Mouse (Mus musculus): ENCODE results near the gene Gpr150. TPM values are rescaled to one million over a fixed set of nuclear protein-coding genes. Genes with fewer than 3 reads are reported as not detected.

Gpr150 gene
- polyA plus RNA-seq (2014; fragmentation: Nextera tagmentation; extraction: Ambion mirVana): 0.26 and 0.33 TPM in 2 replicates

- H3K9ac ChIP-seq (ENCODE audit: low read length): peak within 1 kb of the TSS; percentile 39
- H3K27ac ChIP-seq (ENCODE audit: low read depth, low read length): no peak within 1 kb of the TSS
- H3K36me3 ChIP-seq (ENCODE audit: control insufficient read depth, insufficient read depth, low read length): no peaks in the 10 kb centered on the region
- H3K27me3 ChIP-seq (ENCODE audit: control insufficient read depth, insufficient read depth, low read length): peaks cover 29% of the 10 kb centered on the region
- peak within 1 kb of the TSS; percentile 52 for H3K4me3 ChIP-seq (ENCODE audit: low read depth, low read length)
- H3K9me3 ChIP-seq (ENCODE audit: control insufficient read depth, low read length): no peaks in the 10 kb centered on the region
- peak within 1 kb of the TSS; percentile 99 for H3K4me2 ChIP-seq
- ATAC-seq (ENCODE audit: low FRiP score) (0 out of 2 replicates have a peak, but pooled peaks have one; percentile 2), DNase-seq (ENCODE audit: low spot score, missing footprints) (no peak)
- WGBS: 8% methylated on average over 10 of the region's 10 CpGs
- H3K4me1 ChIP-seq (ENCODE audit: control insufficient read depth, insufficient read depth, low read length): peaks cover 2% of the 10 kb centered on the region; the same call in 1 of the 2 replicates
Measured at GRCm38 (mm10) chr13:76056896-76057266, at the start of gene Gpr150. Gene Gpr150 (minus strand): TSS chr13:76056996.

DNA sequence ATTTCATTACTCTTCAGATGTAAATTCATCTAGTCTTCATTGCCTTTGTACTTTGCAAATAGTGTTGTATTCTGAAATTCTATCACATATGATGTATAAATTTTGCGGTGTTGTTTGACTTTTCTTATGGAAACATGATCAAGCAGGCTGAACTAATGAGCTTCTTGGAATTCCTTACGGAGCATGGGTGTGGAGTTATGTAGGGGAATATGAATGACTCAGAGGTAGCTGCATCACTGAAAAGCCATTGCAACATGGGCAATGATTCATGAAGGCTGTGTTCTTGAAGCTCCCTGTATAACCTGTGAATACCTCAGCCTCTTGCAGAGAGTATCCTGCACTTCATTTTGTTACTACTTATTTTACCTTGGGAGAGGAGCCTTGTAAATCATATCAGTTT lies 45.2 kb upstream of the Gpr150 start:
- H3K4me3 ChIP-seq (ENCODE audit: low read depth, low read length): no peak overlapping the region
- H3K9ac ChIP-seq (ENCODE audit: low read length): no peak overlapping the region
- H3K9me3 ChIP-seq (ENCODE audit: control insufficient read depth, low read length): no peaks in the 10 kb centered on the region
- 94% methylated on average over 2 of the region's 2 CpGs for WGBS
- no peak overlapping the region for H3K27ac ChIP-seq (ENCODE audit: low read depth, low read length)
- no peak for ATAC-seq (ENCODE audit: low FRiP score)
- no peak for DNase-seq (ENCODE audit: low spot score, missing footprints)
- no peaks in the 10 kb centered on the region for H3K36me3 ChIP-seq (ENCODE audit: control insufficient read depth, insufficient read depth, low read length)
- H3K4me2 ChIP-seq: no peak overlapping the region
- H3K4me1 ChIP-seq (ENCODE audit: control insufficient read depth, insufficient read depth, low read length): no peaks in the 10 kb centered on the region
- no peaks in the 10 kb centered on the region for H3K27me3 ChIP-seq (ENCODE audit: control insufficient read depth, insufficient read depth, low read length)

- DNase-seq (ENCODE audit: low spot score, missing footprints) (peak; percentile 99), ATAC-seq (ENCODE audit: low FRiP score) (peak; percentile 96)
- Histone ChIP-seq H3K9ac (ENCODE audit: low read length) (peak within 1 kb of the TSS; percentile 70), H3K9me3 (ENCODE audit: control insufficient read depth, low read length) (no peaks in the 10 kb centered on the region), H3K36me3 (ENCODE audit: control insufficient read depth, insufficient read depth, low read length) (no peaks in the 10 kb centered on the region), H3K27ac (ENCODE audit: low read depth, low read length) (peak within 1 kb of the TSS; percentile 7; the same call in 1 of the 2 replicates), H3K4me2 (peak within 1 kb of the TSS; percentile 65), H3K27me3 (ENCODE audit: control insufficient read depth, insufficient read depth, low read length) (no peaks in the 10 kb centered on the region), H3K4me3 (ENCODE audit: low read depth, low read length) (peak within 1 kb of the TSS; percentile 50), H3K4me1 (ENCODE audit: control insufficient read depth, insufficient read depth, low read length) (no peaks in the 10 kb centered on the region)
- under 1% methylated on average over 34 of the region's 34 CpGs for WGBS
Measured at GRCm38 (mm10) chr13:76098493-76099303, 41.9 kb upstream of the Gpr150 start, which contains the start of the genes Arsk and Ttc37. Gene Arsk (minus strand): TSS chr13:76098660. Gene Ttc37 (plus strand): TSS chr13:76098734.

DNA sequence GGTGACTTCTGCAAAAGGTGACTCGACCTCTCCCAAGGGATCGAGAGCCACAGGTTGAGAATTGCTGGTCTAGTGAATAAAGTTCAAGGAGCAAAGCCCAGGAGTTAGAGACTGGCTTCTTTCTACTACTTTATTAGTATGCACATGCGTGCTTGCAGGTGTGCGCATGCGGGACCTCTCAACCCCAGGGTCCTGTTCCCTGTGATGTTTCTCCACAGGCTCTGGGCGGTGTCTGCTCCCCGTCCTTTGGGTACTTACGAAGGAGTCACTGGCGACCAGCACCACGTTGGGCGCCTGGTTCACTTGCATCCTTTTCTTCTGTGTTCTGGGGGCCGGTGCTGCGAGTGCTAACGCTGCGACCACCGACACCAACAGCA lies 41.3 kb upstream of the Gpr150 start:
- ATAC-seq (ENCODE audit: low FRiP score): peak; percentile 89
- peak overlapping the region; percentile 70 for H3K9ac ChIP-seq (ENCODE audit: low read length)
- H3K27me3 ChIP-seq (ENCODE audit: control insufficient read depth, insufficient read depth, low read length): no peaks in the 10 kb centered on the region
- peak overlapping the region; percentile 50 for H3K4me3 ChIP-seq (ENCODE audit: low read depth, low read length)
- no peaks in the 10 kb centered on the region for H3K36me3 ChIP-seq (ENCODE audit: control insufficient read depth, insufficient read depth, low read length)
- peak overlapping the region; percentile 30 for H3K4me2 ChIP-seq
- H3K4me1 ChIP-seq (ENCODE audit: control insufficient read depth, insufficient read depth, low read length): no peaks in the 10 kb centered on the region
- H3K9me3 ChIP-seq (ENCODE audit: control insufficient read depth, low read length): no peaks in the 10 kb centered on the region
- WGBS: 3% methylated on average over 16 of the region's 16 CpGs
- DNase-seq (ENCODE audit: low spot score, missing footprints): no peak
- peak overlapping the region; percentile 7; the same call in 1 of the 2 replicates for H3K27ac ChIP-seq (ENCODE audit: low read depth, low read length)

DNA sequence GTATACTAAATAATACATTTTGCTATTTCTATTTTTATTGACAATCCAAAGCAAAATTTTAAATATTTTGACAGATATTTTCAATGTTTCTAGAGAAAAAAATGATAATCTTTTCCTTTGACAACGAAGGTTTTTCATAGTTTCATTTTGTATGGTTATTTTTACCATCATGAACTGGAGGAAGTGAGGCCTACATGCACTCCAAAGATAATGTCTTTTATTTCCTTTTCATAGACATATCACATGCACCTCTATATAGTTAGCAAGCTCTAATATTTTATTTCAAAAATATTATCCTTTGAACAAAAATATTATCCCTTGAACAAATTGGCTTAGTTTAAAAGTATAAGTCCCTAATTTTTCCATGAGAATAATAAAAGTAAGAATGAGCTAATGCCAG lies 17.5 kb upstream of the Gpr150 start:
- Histone ChIP-seq H3K4me2 (no peak overlapping the region), H3K9ac (ENCODE audit: low read length) (no peak overlapping the region), H3K36me3 (ENCODE audit: control insufficient read depth, insufficient read depth, low read length) (no peaks in the 10 kb centered on the region), H3K27ac (ENCODE audit: low read depth, low read length) (no peak overlapping the region), H3K4me3 (ENCODE audit: low read depth, low read length) (no peak overlapping the region), H3K4me1 (ENCODE audit: control insufficient read depth, insufficient read depth, low read length) (no peaks in the 10 kb centered on the region), H3K27me3 (ENCODE audit: control insufficient read depth, insufficient read depth, low read length) (no peaks in the 10 kb centered on the region), H3K9me3 (ENCODE audit: control insufficient read depth, low read length) (no peaks in the 10 kb centered on the region)
- ATAC-seq (ENCODE audit: low FRiP score) (no peak), DNase-seq (ENCODE audit: low spot score, missing footprints) (no peak)
- 92% methylated on average over 1 of the region's 1 CpGs for WGBS

DNA sequence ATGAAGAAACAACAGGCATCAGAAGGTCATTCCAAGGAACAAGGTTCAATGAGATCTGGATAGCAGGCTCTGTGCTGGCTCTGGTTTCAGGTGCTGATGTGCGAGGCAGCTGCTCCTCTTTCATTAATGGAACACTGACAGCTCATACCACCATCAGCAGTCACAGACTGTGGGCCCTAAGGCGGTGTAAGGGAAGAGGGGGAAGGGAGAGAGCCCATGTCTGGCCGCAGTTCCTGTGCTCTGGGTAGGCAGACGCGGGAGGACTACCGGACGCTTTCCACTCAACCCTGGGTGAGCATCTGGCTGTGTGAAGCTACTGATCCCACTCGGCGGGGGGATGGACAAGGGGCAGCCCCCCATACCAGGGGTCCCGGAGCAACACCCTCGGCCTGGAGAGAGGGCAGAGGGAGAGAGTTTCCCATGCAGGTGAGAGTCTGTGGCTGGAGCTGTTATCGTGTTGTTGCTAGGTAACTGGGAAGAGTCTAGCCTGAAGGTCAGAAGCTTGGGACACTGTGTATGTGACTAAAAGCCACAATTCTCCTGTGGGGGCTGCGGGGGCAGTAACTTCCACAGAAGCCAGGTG lies 7.7 kb upstream of the Gpr150 start:
- Histone ChIP-seq H3K27ac (ENCODE audit: low read depth, low read length) (no peak overlapping the region), H3K9ac (ENCODE audit: low read length) (no peak overlapping the region)

DNA sequence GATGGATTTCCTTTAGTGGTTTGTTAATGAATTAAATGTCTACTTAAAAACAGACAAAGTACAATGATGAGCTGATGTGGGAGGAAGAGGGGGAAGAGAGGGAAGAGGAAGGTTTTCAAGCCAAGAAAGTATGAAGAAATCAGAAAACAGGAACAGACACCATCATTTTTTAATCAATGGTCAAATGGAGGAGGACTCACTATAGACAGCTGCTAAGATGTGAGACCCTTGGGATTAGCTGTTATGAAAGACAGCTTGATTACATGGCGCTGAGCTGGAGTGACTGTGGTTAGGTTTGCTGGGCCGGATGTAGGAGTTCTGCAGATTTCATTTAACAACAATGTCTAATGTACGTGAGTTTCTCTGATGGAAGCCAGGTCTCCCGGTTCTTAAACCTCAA lies 6.8 kb upstream of the Gpr150 start:
- Histone ChIP-seq H3K9me3 (ENCODE audit: control insufficient read depth, low read length) (no peaks in the 10 kb centered on the region), H3K4me3 (ENCODE audit: low read depth, low read length) (no peak overlapping the region), H3K27me3 (ENCODE audit: control insufficient read depth, insufficient read depth, low read length) (no peaks in the 10 kb centered on the region), H3K9ac (ENCODE audit: low read length) (no peak overlapping the region), H3K4me2 (no peak overlapping the region), H3K36me3 (ENCODE audit: control insufficient read depth, insufficient read depth, low read length) (no peaks in the 10 kb centered on the region), H3K27ac (ENCODE audit: low read depth, low read length) (no peak overlapping the region), H3K4me1 (ENCODE audit: control insufficient read depth, insufficient read depth, low read length) (no peaks in the 10 kb centered on the region)
- DNase-seq (ENCODE audit: low spot score, missing footprints) (no peak), ATAC-seq (ENCODE audit: low FRiP score) (no peak)
- 94% methylated on average over 4 of the region's 4 CpGs for WGBS

More for the DNA sequence above, 7.7 kb upstream of the Gpr150 start:
- H3K9me3 ChIP-seq (ENCODE audit: control insufficient read depth, low read length): no peaks in the 10 kb centered on the region
- H3K36me3 ChIP-seq (ENCODE audit: control insufficient read depth, insufficient read depth, low read length): no peaks in the 10 kb centered on the region
- no peaks in the 10 kb centered on the region for H3K27me3 ChIP-seq (ENCODE audit: control insufficient read depth, insufficient read depth, low read length)
- DNase-seq (ENCODE audit: low spot score, missing footprints) (no peak), ATAC-seq (ENCODE audit: low FRiP score) (0 out of 2 replicates have a peak, but pooled peaks have one; percentile 14)
- H3K4me3 ChIP-seq (ENCODE audit: low read depth, low read length): no peak overlapping the region
- WGBS: 92% methylated on average over 13 of the region's 13 CpGs
- no peaks in the 10 kb centered on the region for H3K4me1 ChIP-seq (ENCODE audit: control insufficient read depth, insufficient read depth, low read length)
- H3K4me2 ChIP-seq: no peak overlapping the region

DNA sequence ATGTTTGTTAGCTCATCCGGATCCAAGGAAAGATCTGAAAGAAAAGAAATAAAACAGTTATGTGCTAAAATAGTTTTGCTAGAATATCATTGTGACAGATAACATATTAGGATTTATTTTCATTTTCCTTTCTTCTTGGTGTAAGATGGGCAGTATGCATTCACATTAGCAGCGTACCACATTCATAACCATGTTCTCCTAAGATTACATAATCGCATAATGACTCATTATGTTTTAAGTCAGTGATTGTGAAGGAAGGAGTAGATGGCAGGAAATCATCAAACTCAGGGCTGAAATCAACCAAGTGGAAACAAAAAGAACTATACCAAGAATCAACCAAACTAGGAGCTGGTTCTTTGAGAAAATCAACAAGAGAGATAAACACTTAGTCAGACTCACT lies 5.8 kb upstream of the Gpr150 start:
- H3K9me3 ChIP-seq (ENCODE audit: control insufficient read depth, low read length): no peaks in the 10 kb centered on the region
- ATAC-seq (ENCODE audit: low FRiP score) (no peak), DNase-seq (ENCODE audit: low spot score, missing footprints) (no peak)
- H3K4me2 ChIP-seq: no peak overlapping the region
- H3K27ac ChIP-seq (ENCODE audit: low read depth, low read length): no peak overlapping the region
- peaks cover 2% of the 10 kb centered on the region for H3K27me3 ChIP-seq (ENCODE audit: control insufficient read depth, insufficient read depth, low read length)
- no peaks in the 10 kb centered on the region for H3K36me3 ChIP-seq (ENCODE audit: control insufficient read depth, insufficient read depth, low read length)
- no peak overlapping the region for H3K9ac ChIP-seq (ENCODE audit: low read length)
- WGBS: 94% methylated on average over 3 of the region's 3 CpGs
- H3K4me3 ChIP-seq (ENCODE audit: low read depth, low read length): no peak overlapping the region
- H3K4me1 ChIP-seq (ENCODE audit: control insufficient read depth, insufficient read depth, low read length): no peaks in the 10 kb centered on the region

GRCm38 (mm10) chr13:76062126-76062525 lies 5.3 kb upstream of the Gpr150 start:
- H3K36me3 ChIP-seq (ENCODE audit: control insufficient read depth, insufficient read depth, low read length): no peaks in the 10 kb centered on the region
- H3K9me3 ChIP-seq (ENCODE audit: control insufficient read depth, low read length): no peaks in the 10 kb centered on the region
- H3K4me3 ChIP-seq (ENCODE audit: low read depth, low read length): no peak overlapping the region
- no peak for ATAC-seq (ENCODE audit: low FRiP score)
- H3K27ac ChIP-seq (ENCODE audit: low read depth, low read length): no peak overlapping the region
- no peaks in the 10 kb centered on the region for H3K4me1 ChIP-seq (ENCODE audit: control insufficient read depth, insufficient read depth, low read length)
- no peak for DNase-seq (ENCODE audit: low spot score, missing footprints)
- 87% methylated on average over 3 of the region's 3 CpGs for WGBS
- no peak overlapping the region for H3K4me2 ChIP-seq
- H3K9ac ChIP-seq (ENCODE audit: low read length): no peak overlapping the region
- peaks cover 6% of the 10 kb centered on the region for H3K27me3 ChIP-seq (ENCODE audit: control insufficient read depth, insufficient read depth, low read length)
